Mouse (Mus musculus): ENCODE results near the gene Rangap1.
"Not testable (repeated sequence)": the region's sequence is repeated elsewhere in the genome, so short reads cannot be mapped to it uniquely, and the experiment has no call there.

The Rangap1 gene

DNA sequence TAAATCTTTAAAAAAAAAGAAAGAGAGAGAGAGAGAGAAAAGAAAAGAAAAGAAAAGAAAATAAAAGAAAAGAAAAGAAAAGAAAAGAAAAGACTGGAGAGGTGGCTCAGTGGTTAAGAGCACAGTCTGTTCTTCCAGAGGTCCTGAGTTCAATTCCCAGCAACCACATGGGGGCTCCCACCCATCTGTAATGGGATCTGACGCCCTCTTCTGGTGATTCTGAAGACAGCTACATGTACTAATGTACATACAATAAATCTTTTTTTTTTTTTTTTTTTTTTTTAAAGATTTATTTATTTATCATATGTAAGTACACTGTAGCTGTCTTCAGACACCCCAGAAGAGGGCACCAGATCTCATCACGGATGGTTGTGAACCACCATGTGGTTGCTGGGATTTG, 3.0 kb downstream of the Rangap1 start:
- not testable (repeated sequence) for DNase-seq (ENCODE audit: low spot score in 2 of 2)

DNA sequence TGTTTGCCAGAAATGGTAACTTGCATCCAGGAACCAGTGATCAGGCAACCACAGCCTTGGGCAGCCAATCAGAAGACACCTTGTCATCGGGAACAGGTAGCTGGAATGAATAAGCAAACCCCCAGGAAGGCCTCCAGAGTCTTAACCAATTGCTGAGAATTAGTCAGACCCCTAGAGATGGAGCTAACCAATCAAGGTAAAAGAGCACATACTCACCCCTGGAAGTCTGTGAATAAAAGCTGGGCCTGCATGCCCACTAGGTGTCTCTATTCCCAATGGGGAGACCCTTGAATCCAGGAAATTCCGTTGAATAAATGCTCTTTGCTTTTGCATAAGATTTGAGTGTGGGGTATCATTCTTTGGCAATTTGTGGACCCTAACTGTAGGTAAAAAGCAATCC, 5.4 kb downstream of the Rangap1 start:
- no peak for DNase-seq (ENCODE audit: low spot score in 2 of 2)

DNA sequence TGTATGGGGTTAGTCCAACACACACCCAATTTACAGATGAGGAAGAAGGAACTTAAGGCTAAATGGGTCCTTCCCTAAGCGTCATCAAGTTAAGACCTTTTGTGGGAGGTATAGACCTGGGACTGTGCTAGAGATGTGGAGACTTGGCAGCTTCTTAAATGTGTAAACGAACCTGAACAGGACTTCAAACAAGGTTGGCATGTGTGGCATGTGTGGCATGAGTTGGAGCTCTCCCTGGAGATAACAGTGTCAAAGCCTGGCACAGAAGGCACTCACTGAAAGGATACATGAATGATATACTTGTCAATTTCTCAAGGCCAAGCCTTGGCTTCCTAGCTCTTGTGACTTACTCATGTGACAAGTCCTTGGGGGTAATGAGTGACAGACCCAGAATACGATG, 6.0 kb downstream of the Rangap1 start:
- DNase-seq (ENCODE audit: low spot score in 2 of 2), result no peak

DNA sequence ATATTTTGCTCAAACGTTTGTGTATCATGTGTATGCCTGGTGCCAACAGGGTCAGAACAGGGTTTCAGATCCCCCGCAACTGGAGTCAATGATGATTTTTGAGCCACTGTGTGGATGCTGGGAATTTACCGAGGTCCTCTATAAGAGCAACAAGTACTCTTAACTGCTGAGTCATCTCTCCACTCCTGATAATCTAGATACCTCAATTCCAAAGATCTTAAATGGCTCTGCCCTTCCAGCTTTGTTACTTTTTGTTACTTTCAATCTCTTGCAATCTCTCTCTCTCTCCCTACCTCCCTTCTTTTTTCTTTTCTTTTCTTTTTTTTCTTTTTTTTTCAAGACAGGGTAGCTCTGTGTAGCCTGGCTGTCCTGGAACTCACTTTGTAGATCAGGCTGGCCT, 10.3 kb downstream of the Rangap1 start:
- no peak for DNase-seq (ENCODE audit: low spot score in 2 of 2)

DNA sequence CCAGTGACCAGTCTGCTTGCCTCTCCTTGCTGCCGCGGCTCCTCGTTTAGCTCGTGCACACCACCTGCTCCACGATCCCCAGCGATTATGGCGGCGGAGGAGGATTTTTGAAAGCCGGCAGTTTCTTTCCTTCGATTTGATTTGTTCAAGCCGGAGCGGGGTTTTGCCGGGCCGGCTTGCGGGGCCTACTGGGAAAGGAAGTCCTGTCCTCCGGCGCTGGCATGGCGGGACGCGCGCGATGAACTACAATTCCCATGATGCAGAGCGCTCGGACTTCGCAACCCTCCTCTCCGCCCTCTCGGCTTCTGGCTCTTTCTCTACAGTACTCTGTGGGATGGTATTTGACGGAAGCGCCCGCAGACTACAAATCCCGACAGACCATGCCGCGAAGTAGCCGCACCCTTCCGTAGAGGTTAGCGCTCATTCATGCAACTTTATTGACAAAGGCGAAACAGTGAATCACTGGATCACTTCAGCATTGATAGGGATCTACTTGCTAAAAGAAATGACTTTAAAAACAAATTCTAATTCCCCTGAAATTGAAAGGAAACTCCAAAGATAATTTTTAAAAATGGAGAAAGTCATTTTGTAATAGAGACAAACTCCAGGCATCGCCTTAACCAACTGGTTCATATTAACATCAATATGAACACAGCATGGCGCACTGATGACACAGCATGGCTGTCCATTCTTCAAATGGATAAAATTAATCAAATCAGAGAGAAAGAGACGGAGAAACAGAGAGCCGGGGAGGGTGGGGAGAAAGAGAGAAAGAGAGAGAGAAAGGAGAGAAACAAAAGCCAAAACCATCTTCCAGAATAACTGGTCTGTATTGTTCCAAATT, 15.3 kb downstream of the Rangap1 start:
- peak; percentile 97 for DNase-seq (ENCODE audit: low spot score in 2 of 2)

DNA sequence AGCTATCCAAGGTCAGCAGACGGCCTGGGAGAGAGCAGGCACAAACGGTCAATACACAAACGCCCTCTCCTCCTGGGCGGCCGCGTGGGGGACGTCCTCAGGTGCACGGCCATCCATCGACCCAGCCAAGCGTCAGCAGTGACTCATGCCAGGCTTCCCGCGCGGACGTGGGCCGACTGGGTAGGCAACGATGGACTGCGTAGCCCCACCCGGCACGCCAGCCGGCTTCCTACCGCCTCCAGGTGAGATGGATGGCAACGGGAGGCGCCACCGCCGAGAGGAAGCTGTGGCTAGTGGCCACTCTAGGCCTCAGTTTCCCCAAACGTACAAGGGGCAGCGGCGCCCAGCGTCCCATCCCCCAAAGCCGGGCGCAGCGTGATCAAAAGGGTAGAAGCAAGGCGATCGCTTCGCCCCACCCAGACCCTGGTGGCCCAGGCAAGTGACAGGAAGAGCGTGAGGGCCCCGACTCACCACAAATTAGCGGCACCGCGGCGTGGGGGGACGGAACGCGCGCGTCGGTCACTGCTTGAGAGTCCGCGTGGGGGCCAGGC, 16.0 kb downstream of the Rangap1 start:
- DNase-seq (ENCODE audit: low spot score in 2 of 2), result peak; percentile 59 to 83

DNA sequence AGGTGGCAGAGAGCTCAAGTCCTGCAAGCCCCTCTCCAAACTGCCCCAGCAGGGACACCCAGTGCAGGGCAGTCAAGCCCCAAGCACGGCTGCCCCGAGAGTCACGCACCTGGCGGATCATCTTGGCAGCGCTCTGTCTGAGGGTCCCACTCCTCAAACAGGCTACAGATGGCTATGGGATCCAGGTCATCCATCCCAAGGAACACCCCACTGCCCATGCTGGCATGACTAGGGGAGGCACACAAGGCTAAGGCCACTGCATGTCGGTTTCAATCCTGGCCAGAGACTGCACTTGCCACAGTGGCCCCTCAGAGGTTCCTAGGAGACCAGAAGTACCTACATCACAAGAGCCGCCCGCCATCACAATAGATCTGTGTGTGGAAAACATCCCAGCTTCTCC, 19.4 kb downstream of the Rangap1 start:
- DNase-seq (ENCODE audit: low spot score in 2 of 2), result no peak

DNA sequence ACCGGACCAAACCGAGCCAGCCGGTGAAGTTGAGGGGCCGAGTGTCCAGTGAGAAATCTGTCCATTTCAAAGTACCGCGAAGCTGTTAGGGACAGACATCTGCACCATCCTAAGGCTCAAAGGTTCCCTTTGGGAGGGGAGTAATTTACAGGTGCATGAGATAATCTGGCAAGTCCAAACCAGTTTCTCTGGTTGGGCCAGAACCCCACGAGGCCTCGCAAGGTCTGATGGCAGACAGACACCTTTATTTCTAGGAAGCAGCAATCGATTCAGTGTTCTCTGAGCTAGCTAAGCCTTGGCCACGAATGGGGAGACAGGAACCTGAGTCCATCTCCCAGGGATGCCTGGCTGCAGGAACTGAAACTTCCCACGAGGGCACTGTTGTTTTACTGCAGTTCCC, 21.7 kb downstream of the Rangap1 start:
- DNase-seq (ENCODE audit: low spot score in 2 of 2), result no peak

DNA sequence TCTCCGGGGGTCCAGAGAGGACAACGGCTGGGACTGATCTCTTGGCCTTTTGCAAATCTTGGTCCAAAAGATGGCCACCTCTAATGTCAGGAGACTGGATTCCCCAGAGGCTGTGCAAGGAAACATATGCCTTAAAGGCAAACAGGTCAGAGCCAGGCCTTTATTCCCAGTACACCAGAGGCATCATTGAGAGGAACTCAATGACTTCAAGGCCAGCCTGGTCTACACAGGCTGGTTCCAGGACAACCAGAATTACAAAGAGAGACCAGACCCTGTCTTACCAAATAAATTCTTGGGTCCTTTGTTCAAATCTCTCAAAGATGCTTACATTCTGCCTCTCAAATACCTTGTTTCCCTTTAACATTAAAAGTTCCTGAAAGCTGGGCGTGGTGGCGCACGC, 23.0 kb downstream of the Rangap1 start:
- DNase-seq (ENCODE audit: low spot score in 2 of 2), result no peak

DNA sequence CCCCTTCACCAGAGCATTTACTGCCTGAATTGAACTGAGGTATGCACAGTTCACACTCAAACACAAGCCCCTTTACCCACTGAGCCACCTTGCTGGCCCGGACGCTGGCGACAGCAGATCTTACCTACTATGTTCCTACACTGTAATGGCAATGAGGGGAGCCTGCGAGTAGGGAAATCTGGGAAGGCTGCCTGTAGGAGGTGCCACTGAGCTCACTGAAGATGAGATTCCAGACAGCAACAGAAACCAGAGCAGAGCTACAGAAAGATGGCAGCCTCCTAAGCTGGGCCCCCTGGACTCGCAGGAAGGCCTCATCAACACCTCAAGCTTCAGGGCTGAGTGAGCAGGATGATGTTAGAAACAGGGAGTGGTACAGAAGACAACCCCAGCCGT, 26.2 kb downstream of the Rangap1 start:
- DNase-seq (ENCODE audit: low spot score in 2 of 2), result no peak

DNA sequence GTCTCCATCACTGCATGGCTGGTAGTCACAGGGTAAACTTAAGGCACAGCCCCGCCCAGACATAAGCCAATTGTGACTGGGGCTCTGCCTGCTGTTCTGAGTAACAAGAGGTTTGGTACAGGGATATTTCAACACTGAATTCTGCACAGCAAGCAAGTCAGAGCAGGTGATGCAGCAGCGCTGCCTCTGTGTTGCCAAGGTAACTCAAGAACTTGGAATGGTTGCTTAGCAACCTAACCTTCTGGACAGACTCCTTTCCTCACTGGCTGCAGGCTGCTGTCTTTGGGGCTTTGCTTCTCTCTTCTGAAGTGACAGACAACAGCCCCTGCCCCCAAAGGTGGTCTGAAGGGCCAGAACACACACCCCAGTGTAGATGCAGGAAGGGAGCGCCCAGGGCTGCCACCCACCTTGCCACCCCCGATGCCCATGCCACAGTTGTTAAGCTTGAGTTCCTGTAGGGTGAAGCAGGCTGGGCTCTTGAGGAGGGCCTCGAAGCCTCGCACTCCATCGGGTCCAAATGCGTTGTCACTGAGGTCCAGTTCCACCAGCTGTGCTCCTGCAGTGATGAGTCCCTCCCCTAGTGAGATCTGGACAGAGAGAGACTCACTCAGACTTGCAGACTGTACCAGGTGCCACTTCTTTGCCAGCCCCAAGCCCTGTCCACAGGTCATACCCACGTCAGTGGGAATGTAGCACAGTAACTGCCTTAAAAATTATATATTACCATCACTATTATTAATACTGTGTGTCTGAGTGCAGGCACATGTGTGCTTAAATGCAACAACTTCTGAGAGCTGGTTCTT, 26.8 kb downstream of the Rangap1 start:
- DNase-seq (ENCODE audit: low spot score in 2 of 2), result no peak

DNA sequence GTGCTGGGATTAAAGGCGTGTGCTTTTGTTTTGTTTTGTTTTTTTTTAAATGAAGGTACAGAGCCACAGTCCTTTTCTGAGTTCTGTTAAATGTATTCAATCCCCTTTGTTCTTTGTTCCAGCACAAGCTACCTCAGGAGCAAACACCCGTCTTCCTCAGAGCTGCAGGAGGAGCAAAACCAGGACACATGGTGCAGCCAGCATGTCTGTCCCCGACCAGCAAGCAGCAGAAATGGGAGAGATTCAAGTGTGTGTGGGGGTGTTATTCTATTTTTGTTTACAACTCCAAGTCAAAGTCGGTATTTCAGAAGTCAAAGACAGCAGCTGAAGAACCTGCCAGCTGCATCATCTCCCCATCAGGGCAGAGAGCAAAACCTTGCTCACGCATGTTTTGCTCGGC, 31.6 kb downstream of the Rangap1 start:
- no peak for DNase-seq (ENCODE audit: low spot score in 2 of 2)

DNA sequence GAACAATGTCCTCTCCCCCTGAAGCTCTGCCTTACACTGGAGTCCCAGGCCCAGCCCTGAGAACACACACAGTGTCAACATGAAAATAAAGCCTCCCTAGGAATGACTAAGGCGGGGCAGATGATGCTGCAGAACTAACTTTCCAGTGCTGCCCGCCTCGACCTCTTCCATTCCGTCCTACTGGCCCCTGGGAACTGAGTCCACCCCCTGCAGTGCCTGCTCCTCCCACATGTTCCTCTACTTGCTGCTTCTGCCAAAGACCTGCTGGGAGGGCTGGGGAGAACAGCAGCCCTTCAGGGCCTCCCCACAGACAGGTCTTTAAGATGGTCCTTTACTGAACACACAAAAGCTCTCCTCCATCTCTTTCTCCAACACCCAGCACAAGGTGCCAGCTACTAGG, 34.5 kb downstream of the Rangap1 start:
- DNase-seq (ENCODE audit: low spot score in 2 of 2), result no peak

DNA sequence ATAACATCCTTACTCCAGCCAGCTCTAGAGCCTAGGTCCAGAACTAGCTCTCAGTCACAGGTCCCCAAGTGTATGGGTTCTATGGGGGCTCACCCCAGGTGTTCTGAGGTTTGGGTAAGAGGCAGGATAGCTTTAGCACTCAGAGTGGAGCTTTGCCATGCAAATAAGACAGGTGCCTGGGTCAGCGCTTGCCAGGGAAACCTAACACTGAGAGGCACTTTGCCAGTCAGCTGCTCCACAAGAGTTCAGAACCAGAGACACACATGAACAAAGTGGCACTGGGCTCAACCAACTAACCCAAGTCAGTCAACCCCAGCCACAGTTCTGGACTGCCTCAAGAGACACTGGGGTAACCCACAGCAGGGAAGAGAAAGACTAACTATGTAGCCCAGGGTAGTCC, 35.6 kb downstream of the Rangap1 start:
- DNase-seq (ENCODE audit: low spot score in 2 of 2), result no peak

DNA sequence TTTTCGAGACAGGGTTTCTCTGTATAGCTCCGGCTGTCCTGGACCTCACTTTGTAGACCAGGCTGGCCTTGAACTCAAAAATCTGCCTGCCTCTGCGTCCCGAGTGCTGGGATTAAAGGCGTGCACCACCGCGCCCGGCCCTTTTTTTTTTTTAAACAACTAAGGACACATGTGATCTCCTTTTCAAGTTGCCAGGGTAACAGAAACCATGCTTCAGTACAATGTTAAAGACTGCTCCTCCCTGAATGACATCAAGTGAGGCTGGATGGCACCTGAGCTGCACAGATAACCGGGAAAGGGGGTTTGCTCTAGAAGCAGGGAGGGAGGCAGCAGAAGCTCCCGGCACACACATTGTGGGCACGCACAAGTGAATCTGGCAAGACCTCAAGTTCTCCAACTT, 36.3 kb downstream of the Rangap1 start:
- DNase-seq (ENCODE audit: low spot score in 2 of 2), result no peak

DNA sequence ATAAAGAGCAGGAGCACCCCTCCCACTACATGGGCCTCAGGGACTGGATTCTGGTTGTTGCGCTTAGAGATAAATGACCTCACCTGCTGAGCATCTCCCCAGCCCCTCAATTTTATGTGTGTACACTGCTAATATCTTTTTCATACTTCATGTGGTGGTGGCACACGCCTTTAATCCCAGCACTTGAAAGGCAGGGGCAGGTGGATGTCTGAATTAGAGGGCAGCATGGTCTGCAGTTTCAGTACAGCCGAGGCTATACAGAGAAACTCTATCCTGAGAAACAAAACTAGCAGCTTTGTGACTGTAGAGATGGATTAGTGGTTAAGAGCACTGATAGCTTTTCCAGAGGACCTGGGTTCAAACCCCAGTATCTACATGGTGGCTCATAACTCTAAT, 42.2 kb downstream of the Rangap1 start:
- no peak for DNase-seq (ENCODE audit: low spot score in 2 of 2)

DNA sequence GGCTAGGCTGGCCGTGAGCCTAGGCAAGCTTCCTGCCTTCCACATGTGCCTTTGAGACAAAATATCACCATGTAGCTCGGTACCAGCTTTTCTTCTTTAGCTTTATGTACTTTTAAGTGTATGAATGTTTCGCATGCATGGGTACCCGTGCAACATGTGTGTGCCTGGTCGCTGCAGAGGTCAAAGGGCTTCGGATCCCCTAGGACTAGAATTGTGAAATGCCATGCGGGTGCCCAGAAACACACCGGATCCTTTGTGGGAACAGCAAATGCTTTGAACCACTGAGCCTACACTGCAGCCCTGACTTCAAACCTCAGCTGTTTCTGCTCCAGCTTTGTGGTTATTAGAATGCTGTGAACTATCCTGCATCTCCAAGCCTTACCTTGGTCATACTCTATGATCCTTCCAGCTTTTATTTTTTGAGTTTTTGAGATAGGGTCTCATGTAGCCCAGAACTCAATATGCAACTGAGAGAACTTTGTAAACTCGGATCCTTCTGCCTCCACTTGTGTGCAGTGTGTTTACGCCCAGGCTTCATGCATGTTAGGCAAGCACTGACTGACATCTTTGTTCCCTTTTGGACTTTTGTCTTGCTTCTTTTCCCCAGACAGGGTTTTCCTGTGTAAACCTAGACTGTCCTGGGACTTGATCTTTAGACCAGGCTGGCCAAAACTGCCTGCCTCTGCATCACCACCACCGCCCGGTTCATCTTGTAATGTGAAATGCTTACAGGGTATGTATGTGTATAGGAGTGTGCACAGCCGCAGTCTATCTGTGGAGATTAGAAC, 42.8 kb downstream of the Rangap1 start:
- DNase-seq (ENCODE audit: low spot score in 2 of 2), result no peak

DNA sequence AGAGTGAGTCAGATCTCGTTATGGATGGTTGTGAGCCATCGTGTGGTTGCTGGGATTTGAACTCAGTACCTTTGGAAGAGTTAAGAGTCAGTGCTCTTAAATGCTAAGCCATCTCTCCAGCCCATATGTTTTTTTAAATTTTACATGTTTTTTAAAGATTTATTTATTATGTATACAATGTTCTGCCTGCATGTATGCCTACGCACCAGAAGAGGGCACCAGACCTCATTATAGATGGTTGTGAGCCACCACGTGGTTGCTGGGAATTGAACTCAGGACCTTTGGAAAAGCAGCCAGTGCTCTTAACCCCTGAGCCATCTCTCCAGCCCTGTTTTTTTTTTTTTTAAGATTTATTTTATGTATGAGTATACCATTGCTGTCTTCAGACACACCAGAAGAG, 44.0 kb downstream of the Rangap1 start:
- DNase-seq (ENCODE audit: low spot score in 2 of 2), result not testable (repeated sequence)

DNA sequence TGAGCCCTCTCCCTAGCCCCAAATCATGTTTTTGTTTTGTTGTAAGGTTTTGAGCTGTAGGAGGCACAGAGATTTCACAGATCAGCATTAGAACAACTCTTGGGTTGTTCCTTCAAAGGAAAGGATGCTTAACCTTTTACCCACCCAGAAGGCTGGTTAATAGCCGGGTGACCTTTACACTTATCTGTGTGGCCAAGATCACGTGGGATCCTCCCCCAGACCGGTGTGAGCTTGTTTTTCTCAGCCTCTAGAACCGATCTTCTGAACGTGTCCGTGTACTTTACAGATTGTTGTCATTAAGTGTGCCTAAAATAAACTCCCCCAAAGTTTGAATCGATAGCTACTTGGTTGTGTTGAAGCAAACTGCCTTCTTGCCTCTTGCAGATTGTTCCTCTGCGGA, 44.7 kb downstream of the Rangap1 start:
- no peak for DNase-seq (ENCODE audit: low spot score in 2 of 2)

DNA sequence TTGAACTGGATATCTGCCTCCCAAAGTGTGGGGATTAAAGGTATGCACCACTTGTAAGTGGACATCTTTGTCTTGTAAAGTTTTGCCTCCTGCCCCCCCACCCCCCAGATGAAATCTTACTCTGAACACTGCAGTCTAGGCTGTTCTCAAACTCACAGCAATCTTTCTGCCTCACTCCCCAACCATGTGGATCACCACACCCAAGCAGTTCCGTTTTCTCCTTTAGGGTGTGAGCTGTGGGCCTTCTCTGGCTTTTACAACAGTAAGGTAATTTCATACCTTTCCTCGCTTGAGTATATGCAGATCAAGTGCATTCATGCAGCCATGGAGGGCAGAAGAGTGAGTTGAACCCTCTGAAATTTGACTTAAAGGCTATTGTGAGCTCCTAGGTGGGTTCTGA, 45.2 kb downstream of the Rangap1 start:
- no peak for DNase-seq (ENCODE audit: low spot score in 2 of 2)

DNA sequence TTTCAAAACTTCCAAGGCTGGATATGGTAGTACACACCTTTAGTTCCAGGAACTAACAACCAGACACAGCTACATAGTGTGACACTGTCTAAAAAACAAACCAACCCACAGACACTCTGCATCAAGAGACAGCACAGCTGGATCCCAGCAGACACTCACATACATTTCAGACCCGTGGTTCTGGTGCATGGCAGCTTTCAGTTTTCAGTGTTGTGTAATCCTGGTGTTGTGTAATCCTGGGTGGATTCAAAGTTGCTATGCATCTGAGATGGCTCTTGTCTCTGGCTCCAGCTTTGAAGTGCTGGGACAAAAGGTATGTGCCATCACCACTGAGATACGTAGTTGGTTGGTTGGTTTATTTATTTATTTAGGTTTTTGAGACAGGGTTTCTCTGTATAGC, 46.8 kb downstream of the Rangap1 start:
- DNase-seq (ENCODE audit: low spot score in 2 of 2), result no peak

DNA sequence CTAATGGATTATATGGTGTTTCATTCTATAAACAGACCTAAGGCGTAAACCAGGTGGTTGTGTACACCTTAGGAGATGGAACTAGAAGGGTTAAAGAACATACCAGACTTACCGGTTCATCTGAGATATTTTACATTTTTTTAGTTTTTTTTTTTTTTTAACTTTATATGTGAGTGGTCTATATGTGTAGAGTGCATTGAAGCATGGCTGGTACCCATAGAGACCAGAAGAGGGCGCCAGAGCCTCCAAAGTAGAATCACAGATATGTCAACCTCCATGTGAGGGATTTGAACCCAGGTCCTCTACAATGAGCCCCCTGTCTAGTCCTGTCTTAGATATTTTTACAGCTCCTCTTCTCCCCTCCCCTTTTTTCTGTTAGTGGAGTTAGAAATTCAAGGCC, 47.5 kb downstream of the Rangap1 start:
- no peak for DNase-seq (ENCODE audit: low spot score in 2 of 2)
